Mouse (Mus musculus) liver, adult 2 months (tissue): ENCODE results near the gene Dnajc11.

Experiments
- CTCF ChIP-seq: fragments of 200-500 bp; IDR thresholded peaks from 2 replicates; pipeline ENCODE4 v1.5.1; 2011; ENCODE audit warnings: low read depth, low read length, control low read depth
- POLR2A ChIP-seq: fragments of 200-500 bp; IDR thresholded peaks from 2 replicates; pipeline ENCODE4 v1.6.1; 2011; ENCODE audit warnings: low read length, control low read depth; ENCODE audit not compliant: insufficient read depth; ENCODE audit errors: extremely low read depth

GRCm38 (mm10) chr4:151996173-151996950 lies 62.9 kb downstream of the Dnajc11 start, which contains the start of gene Phf13:
- no peak for TF ChIP-seq CTCF
- peak; percentile 71; the same call in 1 of the 2 replicates for TF ChIP-seq POLR2A
